Mouse (Mus musculus): Measurements from ENCODE around the gene Slc22a23. TPM values are rescaled to one million over a fixed set of nuclear protein-coding genes. Genes with fewer than 3 reads are reported as not detected.

The Slc22a23 gene
- total and polyA plus RNA-seq, 3 experiments = 0.47 to 1.3 (median 0.85) TPM

GRCm38 (mm10) chr13:34238646-34239290, 106.2 kb downstream of the Slc22a23 start:
- Histone ChIP-seq H3K4me3 (replicated peaks in 1 of 3; ENCODE audit: low read depth in 2 of 3, low read length in 2 of 3, poor library complexity in 1 of 3) (no peak overlapping the region), H3K4me1 (ENCODE audit: control insufficient read depth in 1 of 2, insufficient read depth in 2 of 2) (peaks cover 0 to 22% of the 10 kb centered on the region in 2 experiments; a peak in 2 of 4 replicates), H3K9me3 (replicated peaks; ENCODE audit: low read length) (no peaks in the 10 kb centered on the region), H3K79me2 (replicated peaks; ENCODE audit: control insufficient read depth, extremely low read depth, insufficient read depth, poor library complexity, severe bottlenecking) (no peaks in the 10 kb centered on the region), H3K27ac (ENCODE audit: insufficient read depth, low read depth) (no peak overlapping the region), H3K27me3 (replicated peaks) (no peaks in the 10 kb centered on the region), H3K9ac (ENCODE audit: insufficient read depth, low read depth) (no peak overlapping the region), H3K4me2 (ENCODE audit: insufficient read depth, low read depth, poor library complexity, severe bottlenecking) (no peak overlapping the region), H3K36me3 (replicated peaks in 1 of 2; ENCODE audit: control insufficient read depth in 1 of 2, insufficient read depth in 1 of 2, low read length in 1 of 2) (no peaks in the 10 kb centered on the region)
- dilution Hi-C loops (cut with MboI; ENCODE audit: extremely low pct_ligation_motif_present, extremely low pct_unique_long_range_greater_than_20kb, low sequenced_read_pairs) (no loop called here), in situ Hi-C loops (cut with MboI; ENCODE audit: low pct_ligation_motif_present, low pct_unique_long_range_greater_than_20kb, low sequenced_read_pairs) (no loop called here)
- DNase-seq (ENCODE audit: extremely low read depth) = no peak
- TF ChIP-seq BHLHE40 (IDR thresholded peaks at IDR 0.05; ENCODE audit: low read depth, low read length) (no peak), NRF1 (IDR thresholded peaks at IDR 0.05; ENCODE audit: low read depth, low read length) (no peak), SIN3A (IDR thresholded peaks at IDR 0.05; ENCODE audit: low read length) (no peak), ZKSCAN1 (IDR thresholded peaks at IDR 0.05; ENCODE audit: borderline replicate concordance, low read depth, low read length) (no peak), GABPA (IDR thresholded peaks at IDR 0.05; ENCODE audit: insufficient replicate concordance, low read depth, low read length) (no peak)

- TF ChIP-seq MXI1 (IDR thresholded peaks at IDR 0.05; ENCODE audit: low read depth, low read length) = no peak
- TF ChIP-seq ZMIZ1 (IDR thresholded peaks at IDR 0.05; ENCODE audit: low read depth, low read length) = no peak
- Histone ChIP-seq H3K9me3 (replicated peaks; ENCODE audit: low read length) (no peaks in the 10 kb centered on the region), H3K27me3 (replicated peaks) (no peaks in the 10 kb centered on the region), H3K4me1 (ENCODE audit: control insufficient read depth in 1 of 2, insufficient read depth in 2 of 2) (peaks cover 0 to 20% of the 10 kb centered on the region in 2 experiments; a peak in 2 of 4 replicates), H3K9ac (ENCODE audit: insufficient read depth, low read depth) (no peak overlapping the region), H3K4me2 (ENCODE audit: insufficient read depth, low read depth, poor library complexity, severe bottlenecking) (no peak overlapping the region), H3K27ac (ENCODE audit: insufficient read depth, low read depth) (no peak overlapping the region), H3K36me3 (replicated peaks in 1 of 2; ENCODE audit: control insufficient read depth in 1 of 2, insufficient read depth in 1 of 2, low read length in 1 of 2) (no peaks in the 10 kb centered on the region), H3K79me2 (replicated peaks; ENCODE audit: control insufficient read depth, extremely low read depth, insufficient read depth, poor library complexity, severe bottlenecking) (no peaks in the 10 kb centered on the region), H3K4me3 (replicated peaks in 1 of 3; ENCODE audit: low read depth in 2 of 3, low read length in 2 of 3, poor library complexity in 1 of 3) (no peak overlapping the region)
- in situ Hi-C loops (cut with MboI; ENCODE audit: low pct_ligation_motif_present, low pct_unique_long_range_greater_than_20kb, low sequenced_read_pairs) (no loop called here), dilution Hi-C loops (cut with MboI; ENCODE audit: extremely low pct_ligation_motif_present, extremely low pct_unique_long_range_greater_than_20kb, low sequenced_read_pairs) (no loop called here)
- no peak for DNase-seq (ENCODE audit: extremely low read depth)
These were observed 109.9 kb downstream of the Slc22a23 start for GRCm38 (mm10) chr13:34235056-34235455.

- no peak for DNase-seq (ENCODE audit: extremely low read depth)
- H3K4me1 ChIP-seq (ENCODE audit: control insufficient read depth in 1 of 2, insufficient read depth in 2 of 2) = peaks cover 0 to 14% of the 10 kb centered on the region in 2 experiments; a peak in 2 of 4 replicates
- TF ChIP-seq RAD21 (IDR thresholded peaks at IDR 0.05; ENCODE audit: low read depth, low read length) (no peak), CHD1 (IDR thresholded peaks at IDR 0.05; ENCODE audit: low read depth, low read length) (no peak), MAFK (IDR thresholded peaks at IDR 0.05; ENCODE audit: insufficient replicate concordance, low read length) (no peak), SIN3A (IDR thresholded peaks at IDR 0.05; ENCODE audit: low read length) (no peak), TBP (conservative IDR thresholded peaks at IDR 0.05; ENCODE audit: low read depth, low read length) (no peak), MXI1 (IDR thresholded peaks at IDR 0.05; ENCODE audit: low read depth, low read length) (no peak), MEF2A (IDR thresholded peaks at IDR 0.05; ENCODE audit: borderline replicate concordance, low read depth, low read length) (no peak), ZKSCAN1 (IDR thresholded peaks at IDR 0.05; ENCODE audit: borderline replicate concordance, low read depth, low read length) (no peak), TCF12 (IDR thresholded peaks at IDR 0.05; ENCODE audit: low read depth, low read length) (no peak), RCOR1 (conservative IDR thresholded peaks at IDR 0.05; ENCODE audit: low read depth, low read length) (no peak), MAZ (IDR thresholded peaks at IDR 0.05; ENCODE audit: low read depth, low read length) (no peak), SMC3 (IDR thresholded peaks at IDR 0.05; ENCODE audit: low read depth, low read length) (no peak), ZC3H11A (IDR thresholded peaks at IDR 0.05; ENCODE audit: low read depth, low read length) (no peak), IRF4 (IDR thresholded peaks at IDR 0.05; ENCODE audit: low read depth, low read length) (no peak)
- no peaks in the 10 kb centered on the region for H3K27me3 ChIP-seq (replicated peaks)
- dilution Hi-C loops (cut with MboI; ENCODE audit: extremely low pct_ligation_motif_present, extremely low pct_unique_long_range_greater_than_20kb, low sequenced_read_pairs) (no loop called here), in situ Hi-C loops (cut with MboI; ENCODE audit: low pct_ligation_motif_present, low pct_unique_long_range_greater_than_20kb, low sequenced_read_pairs) (no loop called here)
- no peak overlapping the region for H3K27ac ChIP-seq (ENCODE audit: insufficient read depth, low read depth)
- H3K4me3 ChIP-seq (replicated peaks in 1 of 3; ENCODE audit: low read depth in 2 of 3, low read length in 2 of 3, poor library complexity in 1 of 3) = no peak overlapping the region
- H3K9me3 ChIP-seq (replicated peaks; ENCODE audit: low read length) = no peaks in the 10 kb centered on the region
- H3K79me2 ChIP-seq (replicated peaks; ENCODE audit: control insufficient read depth, extremely low read depth, insufficient read depth, poor library complexity, severe bottlenecking) = no peaks in the 10 kb centered on the region
- H3K4me2 ChIP-seq (ENCODE audit: insufficient read depth, low read depth, poor library complexity, severe bottlenecking) = no peak overlapping the region
- H3K36me3 ChIP-seq (replicated peaks in 1 of 2; ENCODE audit: control insufficient read depth in 1 of 2, insufficient read depth in 1 of 2, low read length in 1 of 2) = no peaks in the 10 kb centered on the region
- H3K9ac ChIP-seq (ENCODE audit: insufficient read depth, low read depth) = no peak overlapping the region
These were observed 110.5 kb downstream of the Slc22a23 start for GRCm38 (mm10) chr13:34234439-34234838.
